In the genomic region with DNA sequence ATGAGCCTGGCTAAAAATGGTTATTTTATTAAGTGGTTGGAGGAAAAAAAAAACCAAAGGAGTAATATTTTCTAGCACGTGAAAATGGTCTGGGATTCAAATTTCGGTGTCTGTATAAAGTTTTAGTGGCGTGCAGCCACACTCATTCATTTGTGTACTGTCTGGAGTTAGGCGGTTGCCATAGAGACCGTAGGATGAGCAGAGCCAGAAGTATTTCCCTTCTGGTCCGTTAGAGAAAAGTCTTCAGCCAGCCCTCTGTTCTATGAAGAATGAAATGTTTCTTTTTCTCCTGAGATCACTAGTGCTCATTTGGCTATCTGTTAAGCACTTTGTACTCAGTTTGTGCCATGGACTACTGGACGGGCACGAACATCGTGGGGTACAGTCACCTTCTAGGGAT, we compare ENCODE assay signal across 8 mouse cellular contexts. TPM values are rescaled to one million over a fixed set of nuclear protein-coding genes. Genes with fewer than 3 reads are reported as not detected.
A peak's percentile ranks its signal among the peaks of the same experiment; 100 is the strongest.
DNase-seq lines count a peak whose midpoint lies in the region.

No protein-coding gene starts in this region.

- DNase-seq in embryo, embryonic 10.5 days (ENCODE audit: low spot score): peak; percentile 33
- DNase-seq in embryo, embryonic 9.5 days (ENCODE audit: extremely low spot score): no peak
- peak; percentile 37 for DNase-seq in kidney, postnatal 10 days
- no peak for DNase-seq in kidney, postnatal 25 days
- DNase-seq in Muller cell, postnatal 12 days (ENCODE audit: inconsistent ontology term): peak; percentile 76
- DNase-seq in layer of hippocampus, postnatal 14 days (ENCODE audit: low spot score in 2 of 2): peak; percentile 6 to 25
- no peak for DNase-seq in thymus, postnatal 0 days (ENCODE audit: low spot score)
- no peak for DNase-seq in adipocyte (ENCODE audit: low spot score)

RNA-seq across cellular contexts. Expression of a gene that starts 48.4 kb away (rescaled TPM):
- total RNA-seq in layer of hippocampus, postnatal 14 days (2021): under 1 TPM; 0.46 to 0.64 TPM
- 0.19 and 0.22 TPM in 2 replicates for polyA plus RNA-seq in thymus, postnatal 0 days (2015; fragmentation: Nextera tagmentation; extraction: Ambion mirVana)

Comparison
In these comparisons a context has a peak if more than half of its experiments do, and no peak if none do; other contexts are left out.
1. DNase-seq: peak in embryo, embryonic 10.5 days (single experiment), kidney, postnatal 10 days (single experiment), Muller cell, postnatal 12 days (single experiment) and layer of hippocampus, postnatal 14 days (2 of 2); none in embryo, embryonic 9.5 days (single experiment), kidney, postnatal 25 days (0 of 2), thymus, postnatal 0 days (single experiment) and adipocyte (single experiment).